Mouse (Mus musculus) liver, postnatal 0 days (tissue): ENCODE data around the gene Stag1.

Source experiments
- CTCF ChIP-seq: sonication (generic); IDR thresholded peaks from 2 replicates; pipeline ENCODE4 v1.5.1; 2016; ENCODE audit warnings: antibody characterized with exemption, low read depth
- EP300 ChIP-seq: IDR thresholded peaks from 2 replicates; pipeline ENCODE4 v1.6.1; 2016; ENCODE audit warnings: antibody characterized with exemption, low read depth, mild to moderate bottlenecking

GRCm38 (mm10) chr9:100982786-100983185 is 385.2 kb downstream of the Stag1 start:
- no peak for TF ChIP-seq CTCF
- no peak for TF ChIP-seq EP300
